Mouse (Mus musculus) limb, embryonic 10.5 days (tissue): ENCODE results near the gene Fsd2. TPM values are rescaled to one million over a fixed set of nuclear protein-coding genes. Genes with fewer than 3 reads are reported as not detected.

Experiments
- DNase-seq: peaks from one replicate; pipeline ENCODE4 v3.0.0-alpha.2; 2017; ENCODE audit warnings: low spot score
- H3K27ac ChIP-seq: fragments of 300-500 bp; sonication (generic); 2 replicates; pipeline ENCODE4 v1.5.1; 2016; ENCODE audit warnings: mild to moderate bottlenecking
- H3K27me3 ChIP-seq: fragments of 300-500 bp; sonication (generic); 2 replicates; pipeline ENCODE4 v1.6.1; 2016; ENCODE audit warnings: low read depth, mild to moderate bottlenecking; ENCODE audit not compliant: poor library complexity, severe bottlenecking
- H3K36me3 ChIP-seq: fragments of 300-500 bp; sonication (generic); 2 replicates; pipeline ENCODE4 v1.6.1; 2016; ENCODE audit warnings: mild to moderate bottlenecking, moderate library complexity
- H3K4me1 ChIP-seq: fragments of 300-500 bp; sonication (generic); 2 replicates; pipeline ENCODE4 v1.6.1; 2016
- H3K4me3 ChIP-seq: fragments of 300-500 bp; sonication (generic); 2 replicates; pipeline ENCODE4 v1.5.1; 2016; ENCODE audit warnings: mild to moderate bottlenecking, moderate library complexity
- H3K9me3 ChIP-seq: fragments of 300-500 bp; sonication (generic); replicated peaks from 2 replicates; pipeline ENCODE4 v1.6.1; 2016; ENCODE audit warnings: mild to moderate bottlenecking
- WGBS: fragments of 180-500 bp; shearing (Covaris S2); methylation state at CpG from one replicate; pipeline ENCODE4 v1.1.7; 2016; 5-methylcytosine and 5-hydroxymethylcytosine counted together
- polyA plus RNA-seq: library from polyadenylated mRNA; unstranded; fragments of >200 nt; fragmentation: Nextera tagmentation; extraction: Ambion mirVana; gene quantifications from 2 replicates; pipeline ENCODE4 v1.2.1, GENCODE M21; 2016

The Fsd2 gene
- polyA plus RNA-seq, 1 experiment from 2014 or later: 0.15 TPM

DNA sequence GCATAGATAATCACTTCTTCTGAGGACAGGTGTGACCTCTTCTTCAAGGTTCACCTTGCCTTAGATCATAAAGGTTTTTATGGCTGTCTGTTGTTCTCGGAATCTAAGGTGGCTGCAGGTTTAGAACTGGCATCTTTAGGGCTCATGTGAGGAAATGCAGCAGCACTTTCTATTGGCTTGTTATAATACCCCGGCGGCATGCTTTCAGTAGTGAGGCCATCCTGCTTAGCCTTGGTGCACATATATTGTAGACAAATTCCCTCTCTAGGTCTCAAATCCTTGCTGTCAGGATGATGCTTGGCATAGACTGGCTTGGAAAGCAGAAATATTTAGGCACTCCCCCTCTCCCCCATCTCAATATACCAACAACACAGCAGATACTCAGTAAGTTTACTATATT is 3.5 kb upstream of the Fsd2 start:
- 86% methylated on average over 3 of the region's 3 CpGs for WGBS
- Histone ChIP-seq H3K9me3 (no peaks in the 10 kb centered on the region), H3K4me3 (no peak overlapping the region), H3K4me1 (peaks cover 29% of the 10 kb centered on the region), H3K36me3 (no peaks in the 10 kb centered on the region), H3K27ac (no peak overlapping the region), H3K27me3 (peaks cover 10% of the 10 kb centered on the region)
- DNase-seq: no peak

DNA sequence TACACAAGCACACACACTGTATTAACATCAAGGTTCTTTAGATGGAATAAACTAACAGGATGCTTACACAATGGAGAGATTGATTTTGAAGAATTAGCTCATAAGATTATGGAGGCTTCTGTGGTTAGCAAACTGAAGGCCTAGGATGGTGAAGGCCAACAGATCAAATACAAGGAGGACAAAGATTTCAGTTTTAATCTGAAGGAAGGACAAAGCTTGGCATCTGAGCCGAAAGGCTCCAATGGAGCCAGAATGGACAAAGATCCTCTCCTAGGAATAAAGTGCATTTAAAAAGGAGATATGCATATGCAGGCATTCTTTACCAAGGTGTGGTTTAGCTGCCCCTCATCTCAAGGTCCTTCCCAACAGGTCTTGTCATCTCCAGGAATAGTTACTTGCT is 3.1 kb upstream of the Fsd2 start:
- H3K4me3 ChIP-seq: no peak overlapping the region
- no peaks in the 10 kb centered on the region for H3K36me3 ChIP-seq
- H3K9me3 ChIP-seq: no peaks in the 10 kb centered on the region
- H3K27ac ChIP-seq: no peak overlapping the region
- H3K4me1 ChIP-seq: peaks cover 30% of the 10 kb centered on the region
- 94% methylated on average over 1 of the region's 1 CpGs for WGBS
- DNase-seq: no peak
- H3K27me3 ChIP-seq: peaks cover 10% of the 10 kb centered on the region

DNA sequence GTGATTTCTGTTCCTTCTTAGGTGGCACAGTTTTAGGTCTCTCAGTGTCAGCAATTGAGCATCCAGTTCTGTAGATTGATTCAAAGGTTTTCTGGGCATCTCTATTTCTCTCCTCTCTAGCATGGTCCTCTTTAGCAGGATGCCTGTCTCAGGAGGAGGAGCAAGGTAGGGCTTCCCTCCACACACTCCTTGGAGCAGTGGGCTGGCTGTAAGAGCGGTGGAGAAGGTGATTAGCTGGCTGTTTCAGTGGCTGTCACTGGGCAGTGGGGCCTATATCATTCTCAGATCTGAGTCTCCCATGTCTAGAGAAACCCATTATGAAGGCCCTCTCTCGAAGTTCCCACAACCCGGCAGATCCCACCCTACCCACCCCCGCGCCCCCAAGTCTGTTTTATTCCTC is 652 bp upstream of the Fsd2 start:
- Histone ChIP-seq H3K4me3 (no peak overlapping the region), H3K4me1 (peaks cover 30% of the 10 kb centered on the region), H3K27ac (no peak overlapping the region), H3K27me3 (peaks cover 2% of the 10 kb centered on the region), H3K9me3 (no peaks in the 10 kb centered on the region), H3K36me3 (no peaks in the 10 kb centered on the region)
- 92% methylated on average over 5 of the region's 5 CpGs for WGBS
- peak; percentile 25 for DNase-seq

DNA sequence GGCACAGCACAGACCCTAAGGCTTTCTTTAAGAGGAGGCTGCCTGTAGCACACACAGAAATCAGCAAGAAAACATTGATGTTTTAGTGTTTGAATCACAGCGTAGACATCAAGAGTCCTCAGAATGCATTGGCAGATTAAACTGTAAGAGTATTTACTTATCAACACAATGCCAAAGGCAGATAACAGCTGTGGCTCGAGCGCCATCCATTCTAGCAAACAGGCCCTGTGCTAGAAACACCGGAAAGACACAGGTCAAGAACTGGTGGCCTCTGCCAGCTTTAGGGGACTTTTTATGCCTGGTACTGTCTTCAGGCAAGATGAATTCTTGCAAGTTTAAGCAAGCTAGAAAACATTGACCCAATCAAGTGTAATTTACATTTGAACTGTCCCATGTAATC is 412 bp downstream of the Fsd2 start:
- DNase-seq: peak; percentile 4
- WGBS: 95% methylated on average over 4 of the region's 4 CpGs
- Histone ChIP-seq H3K4me3 (no peak overlapping the region), H3K4me1 (peaks cover 24% of the 10 kb centered on the region), H3K27me3 (no peaks in the 10 kb centered on the region), H3K9me3 (no peaks in the 10 kb centered on the region), H3K27ac (no peak overlapping the region), H3K36me3 (no peaks in the 10 kb centered on the region)

DNA sequence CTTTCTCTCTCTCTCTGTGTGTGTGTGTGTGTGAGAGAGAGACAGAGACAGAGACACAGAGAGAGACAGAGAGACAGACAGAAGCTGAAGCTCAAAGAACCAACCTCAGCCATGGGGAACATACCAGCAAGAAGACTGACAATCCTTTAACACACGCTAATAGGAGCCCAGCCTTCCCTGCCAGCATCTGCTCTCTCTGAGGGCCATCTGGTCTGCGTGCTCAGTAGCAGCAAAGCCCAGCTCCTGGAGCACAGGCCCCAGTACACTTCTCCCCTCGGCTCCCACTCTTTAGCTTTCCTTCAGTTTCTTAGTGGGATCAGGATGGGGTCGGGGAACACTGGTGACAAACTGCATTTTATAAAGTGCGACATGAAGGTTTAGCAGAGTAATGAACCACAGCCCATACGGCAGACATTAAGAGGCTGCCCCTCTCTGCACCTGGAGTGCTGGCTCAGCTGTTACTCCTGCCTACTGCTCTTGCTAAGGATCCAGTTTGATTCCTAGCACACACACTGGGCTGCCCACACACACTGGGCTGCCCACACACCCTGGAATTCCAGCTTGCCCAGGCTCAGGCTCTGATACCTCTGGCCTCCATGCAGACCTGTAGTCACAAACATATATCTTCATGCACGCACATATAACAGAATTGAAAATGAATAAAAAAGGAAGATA is 1.2 kb downstream of the Fsd2 start:
- Histone ChIP-seq H3K27me3 (no peaks in the 10 kb centered on the region), H3K36me3 (no peaks in the 10 kb centered on the region), H3K27ac (no peak overlapping the region), H3K9me3 (no peaks in the 10 kb centered on the region), H3K4me3 (no peak overlapping the region), H3K4me1 (peaks cover 19% of the 10 kb centered on the region)
- 47% methylated on average over 7 of the region's 7 CpGs for WGBS
- DNase-seq: peak; percentile 55

DNA sequence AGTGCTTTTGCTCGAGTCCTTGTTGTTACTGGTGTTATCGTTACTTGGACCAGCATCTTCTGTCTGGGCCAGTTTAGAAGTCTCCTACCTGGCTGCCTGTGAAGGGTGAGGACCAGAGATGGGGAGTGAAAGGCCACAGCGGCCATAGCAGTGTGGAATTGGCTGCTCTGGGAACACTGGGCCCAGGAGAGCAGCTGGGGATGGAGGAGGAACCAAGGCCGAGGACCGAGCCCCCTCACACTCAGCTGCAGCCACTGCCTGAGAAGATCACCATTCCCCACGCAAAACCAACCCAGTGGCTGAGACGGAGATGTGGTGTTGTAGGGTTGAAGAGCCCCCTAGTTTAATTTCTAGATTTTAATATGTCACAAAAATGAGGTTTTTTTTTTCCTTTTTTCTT is 2.0 kb downstream of the Fsd2 start:
- H3K27ac ChIP-seq: no peak overlapping the region
- 74% methylated on average over 7 of the region's 7 CpGs for WGBS
- no peaks in the 10 kb centered on the region for H3K27me3 ChIP-seq
- H3K4me1 ChIP-seq: peaks cover 19% of the 10 kb centered on the region
- H3K9me3 ChIP-seq: no peaks in the 10 kb centered on the region
- no peak overlapping the region for H3K4me3 ChIP-seq
- no peaks in the 10 kb centered on the region for H3K36me3 ChIP-seq
- DNase-seq: no peak

DNA sequence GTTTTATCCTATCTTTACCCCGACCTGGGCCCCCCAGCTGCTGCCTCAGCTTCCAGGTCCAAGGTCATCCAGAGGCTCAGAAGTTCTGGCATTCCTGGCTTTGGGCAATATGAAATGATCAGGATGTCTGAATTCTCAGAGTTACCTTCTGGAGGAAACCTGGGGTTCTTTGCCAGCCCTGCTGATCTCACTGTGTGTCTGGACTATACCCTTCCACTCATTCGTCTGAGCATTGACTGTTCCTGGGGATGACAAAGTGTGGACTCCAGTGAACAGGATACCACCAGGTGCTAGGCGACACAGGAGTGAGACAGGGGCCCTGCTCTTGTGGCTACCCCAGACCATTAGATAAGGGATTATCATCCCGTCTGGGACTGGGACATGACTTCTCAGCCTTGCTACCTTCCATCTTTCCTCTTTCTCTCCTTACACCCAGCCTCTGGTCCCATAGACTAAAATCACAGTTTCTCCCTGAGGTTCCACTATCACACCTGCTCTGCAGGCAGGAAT is 3.2 kb downstream of the Fsd2 start:
- WGBS: 70% methylated on average over 4 of the region's 4 CpGs
- no peaks in the 10 kb centered on the region for H3K27me3 ChIP-seq
- peaks cover 19% of the 10 kb centered on the region for H3K4me1 ChIP-seq
- H3K36me3 ChIP-seq: no peaks in the 10 kb centered on the region
- no peak for DNase-seq
- H3K27ac ChIP-seq: no peak overlapping the region
- no peaks in the 10 kb centered on the region for H3K9me3 ChIP-seq
- H3K4me3 ChIP-seq: no peak overlapping the region

DNA sequence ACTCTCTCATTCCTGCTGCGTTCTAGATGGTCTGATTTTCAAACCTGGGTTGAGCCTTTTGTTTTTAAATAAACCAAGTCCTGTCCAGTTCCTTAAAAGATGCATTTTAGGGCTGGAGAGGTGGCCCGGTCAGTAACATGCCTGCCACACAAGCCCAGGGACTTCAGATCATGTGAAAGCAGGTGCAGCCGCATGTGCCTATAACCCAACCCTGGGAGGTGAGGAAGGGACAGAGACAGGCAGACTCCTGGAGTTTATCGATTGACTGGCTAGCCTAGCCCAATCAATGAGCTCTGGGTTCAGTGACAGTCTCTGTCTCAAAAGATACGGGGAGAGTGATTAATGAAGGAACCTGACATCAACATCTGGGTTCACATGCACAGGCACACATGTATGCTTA is 5.5 kb downstream of the Fsd2 start:
- Histone ChIP-seq H3K27me3 (no peaks in the 10 kb centered on the region), H3K4me3 (no peak overlapping the region), H3K9me3 (no peaks in the 10 kb centered on the region), H3K4me1 (peaks cover 8% of the 10 kb centered on the region), H3K36me3 (no peaks in the 10 kb centered on the region), H3K27ac (no peak overlapping the region)
- 83% methylated on average over 5 of the region's 5 CpGs for WGBS
- no peak for DNase-seq

DNA sequence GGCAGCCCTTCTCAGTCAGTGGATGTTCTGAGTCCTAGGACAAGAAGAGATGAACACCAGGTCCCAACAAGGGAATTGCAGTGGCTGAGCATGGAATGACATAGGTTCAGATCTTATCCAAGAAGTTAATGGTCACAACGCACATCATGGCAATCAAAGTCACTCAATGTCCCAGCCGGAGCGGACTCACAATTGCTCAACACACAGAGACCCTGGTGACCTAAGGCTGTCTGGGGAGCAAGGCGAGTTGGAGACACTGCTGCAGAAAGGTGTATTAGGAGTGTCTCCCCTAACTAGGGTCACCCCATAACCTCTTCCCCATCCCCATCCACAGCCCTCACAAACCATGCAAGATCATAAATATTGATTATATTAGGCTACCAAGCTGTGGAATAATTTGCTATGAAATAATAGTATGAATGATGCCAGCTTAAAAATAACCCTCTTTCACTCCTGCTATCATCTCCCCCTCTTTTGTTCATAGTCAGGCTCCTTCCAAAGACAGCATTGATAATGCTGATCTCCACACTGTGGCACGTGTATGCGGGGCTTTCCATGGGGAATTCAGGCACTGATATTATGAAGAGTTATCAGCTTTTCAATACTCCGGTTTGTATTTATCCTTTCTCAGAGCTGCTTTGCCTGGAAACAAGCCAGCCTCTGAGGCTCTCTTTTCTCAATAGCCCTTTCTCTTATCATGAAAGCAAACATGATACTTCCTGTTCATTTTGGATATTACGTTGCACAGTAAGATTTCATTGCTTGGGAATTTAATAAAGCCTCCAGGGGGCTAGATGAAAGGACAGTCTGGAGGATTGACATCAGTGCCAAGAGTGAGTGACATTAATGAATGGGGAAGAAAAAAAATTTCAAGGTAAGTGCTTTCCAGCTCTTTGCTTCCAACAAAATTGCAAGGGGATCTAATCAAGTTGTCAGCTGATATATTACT is 6.4 kb downstream of the Fsd2 start:
- Histone ChIP-seq H3K27ac (no peak overlapping the region), H3K9me3 (no peaks in the 10 kb centered on the region), H3K4me1 (peaks cover 3% of the 10 kb centered on the region), H3K36me3 (no peaks in the 10 kb centered on the region), H3K27me3 (no peaks in the 10 kb centered on the region), H3K4me3 (no peak overlapping the region)
- no peak for DNase-seq
- 78% methylated on average over 8 of the region's 8 CpGs for WGBS

DNA sequence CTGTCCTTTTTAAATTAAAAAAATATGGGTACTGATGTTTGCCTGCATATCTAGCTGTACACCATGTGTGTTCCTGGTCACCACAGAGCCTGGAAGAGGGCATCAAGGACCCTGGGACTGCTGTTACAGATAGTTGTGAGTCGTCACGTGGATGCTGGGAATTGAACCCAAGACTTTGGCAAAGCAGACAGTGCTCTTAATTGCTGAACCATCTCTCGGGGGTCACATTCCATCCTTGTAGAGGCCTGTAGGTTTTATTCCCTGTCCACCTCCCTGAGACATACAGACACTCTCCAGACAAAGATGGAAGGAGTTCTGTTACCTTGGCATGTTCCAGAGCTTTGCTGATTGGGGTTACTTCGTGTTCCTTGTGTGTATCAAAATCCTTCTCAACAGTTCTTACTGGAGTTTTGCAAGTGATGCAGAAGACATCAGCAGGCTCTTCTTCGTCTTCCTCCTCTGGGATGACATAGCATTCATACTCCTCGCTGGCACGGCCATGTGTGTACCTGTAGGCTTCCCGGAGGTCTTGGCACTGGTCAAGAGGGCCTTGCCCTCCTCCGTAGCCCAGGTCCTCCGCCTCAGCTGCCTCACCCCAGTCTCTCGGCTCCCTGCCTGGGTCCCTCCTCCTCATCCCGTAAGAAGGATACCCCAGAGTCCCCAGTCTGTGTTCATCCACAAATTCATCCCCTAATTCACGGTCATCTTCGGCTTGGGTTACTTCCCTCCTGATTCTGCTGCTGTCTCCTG is 7.3 kb downstream of the Fsd2 start:
- Histone ChIP-seq H3K36me3 (no peaks in the 10 kb centered on the region), H3K9me3 (no peaks in the 10 kb centered on the region), H3K4me1 (no peaks in the 10 kb centered on the region), H3K4me3 (no peak overlapping the region), H3K27me3 (no peaks in the 10 kb centered on the region), H3K27ac (no peak overlapping the region)
- WGBS: 92% methylated on average over 14 of the region's 14 CpGs
- DNase-seq: no peak

DNA sequence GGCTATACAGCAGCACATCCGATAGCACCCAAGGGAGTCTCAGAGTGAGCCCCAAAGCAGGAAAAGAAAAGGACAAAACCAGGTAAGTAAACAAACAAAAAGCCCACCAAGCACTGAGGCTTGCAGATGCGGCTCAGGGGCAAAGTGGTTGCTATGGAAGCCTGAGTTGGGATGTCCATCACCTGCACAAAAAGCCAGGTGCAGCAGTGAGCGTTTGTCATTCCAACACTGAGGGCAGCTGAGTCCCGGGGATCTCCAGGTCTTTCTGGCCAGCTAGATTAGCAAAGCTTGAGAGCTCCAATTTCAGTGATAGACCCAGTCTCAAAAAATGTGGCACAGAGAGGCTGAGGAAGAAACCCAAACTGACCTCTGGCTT is 8.8 kb downstream of the Fsd2 start:
- Histone ChIP-seq H3K36me3 (no peaks in the 10 kb centered on the region), H3K27ac (no peak overlapping the region), H3K4me1 (no peaks in the 10 kb centered on the region), H3K4me3 (no peak overlapping the region), H3K27me3 (no peaks in the 10 kb centered on the region), H3K9me3 (no peaks in the 10 kb centered on the region)
- WGBS: 76% methylated on average over 4 of the region's 4 CpGs
- no peak for DNase-seq

DNA sequence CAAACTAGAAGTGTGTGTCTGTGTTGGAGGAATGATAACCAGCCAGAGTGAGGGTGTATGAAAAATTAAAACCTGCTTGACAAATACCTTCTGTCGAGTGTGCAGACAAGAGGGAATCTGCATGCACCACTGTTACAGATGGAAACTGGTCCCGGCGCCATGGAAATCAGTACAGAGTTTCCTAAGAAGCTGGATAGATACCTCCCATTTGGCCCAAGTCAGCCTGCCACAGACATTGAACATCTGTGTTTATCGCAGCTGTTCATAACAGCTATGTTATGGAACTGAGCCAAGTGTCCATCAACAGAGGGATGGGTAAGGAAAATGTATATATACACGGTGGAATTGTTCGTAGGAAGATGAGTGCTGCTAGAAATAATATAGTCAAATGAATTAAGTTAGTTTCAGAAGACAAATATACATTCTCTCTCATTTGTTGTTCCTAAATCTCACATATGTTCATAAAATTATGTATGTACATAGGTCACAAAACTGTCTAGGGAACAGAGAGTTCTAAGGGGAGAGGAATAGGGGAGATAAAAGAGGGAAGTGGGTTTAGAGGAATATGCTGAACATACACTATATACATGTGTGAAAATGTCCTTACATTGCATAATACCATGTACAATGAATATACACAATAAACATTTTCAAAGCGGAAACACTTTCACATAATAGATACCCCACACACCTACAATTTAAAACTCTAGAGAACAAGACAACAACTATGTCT is 9.3 kb downstream of the Fsd2 start:
- Histone ChIP-seq H3K27me3 (no peaks in the 10 kb centered on the region), H3K4me3 (no peak overlapping the region), H3K27ac (no peak overlapping the region), H3K4me1 (no peaks in the 10 kb centered on the region), H3K9me3 (no peaks in the 10 kb centered on the region), H3K36me3 (no peaks in the 10 kb centered on the region)
- WGBS: 90% methylated on average over 7 of the region's 7 CpGs
- no peak for DNase-seq
